Mouse (Mus musculus) left cerebral cortex, postnatal 36 days (tissue): ENCODE measurements around the gene 2210016L21Rik. TPM values are rescaled to one million over a fixed set of nuclear protein-coding genes. Genes with fewer than 3 reads are reported as not detected.
"Not testable (repeated sequence)": the region's sequence is repeated elsewhere in the genome, so short reads cannot be mapped to it uniquely, and the experiment has no call there.

Source experiments
- DNase-seq, 2 experiments: peaks; one replicate each; pipeline ENCODE4 v3.0.0; 2021 to 2022; ENCODE audit warnings: low spot score in 2 of 2, mixed read lengths in 1 of 2
- intact Hi-C: fragments of 180-260 bp; cut with DNase I; formaldehyde crosslinking; loops from one replicate; pipeline ENCODE4 v1.15.1; 2025
- total RNA-seq, 2 experiments: library from RNA; stranded (reverse); gene quantifications; 2 replicates each; pipeline ENCODE4 v1.2.3; 2021

The 2210016L21Rik gene
- total RNA-seq: 100 to 1,000 TPM; 203 to 243 TPM

GRCm38 (mm10) chr5:114942074-114942765 is at the start of gene 2210016L21Rik:
Gene 2210016L21Rik (plus strand): TSS chr5:114942158.
- DNase-seq: peak; percentile 86 to 88
- intact Hi-C loops: loop anchor here (5.0 kb wide), 1 partner anchor 120 kb away; the partner anchor contains the start of gene 1500011B03Rik

DNA sequence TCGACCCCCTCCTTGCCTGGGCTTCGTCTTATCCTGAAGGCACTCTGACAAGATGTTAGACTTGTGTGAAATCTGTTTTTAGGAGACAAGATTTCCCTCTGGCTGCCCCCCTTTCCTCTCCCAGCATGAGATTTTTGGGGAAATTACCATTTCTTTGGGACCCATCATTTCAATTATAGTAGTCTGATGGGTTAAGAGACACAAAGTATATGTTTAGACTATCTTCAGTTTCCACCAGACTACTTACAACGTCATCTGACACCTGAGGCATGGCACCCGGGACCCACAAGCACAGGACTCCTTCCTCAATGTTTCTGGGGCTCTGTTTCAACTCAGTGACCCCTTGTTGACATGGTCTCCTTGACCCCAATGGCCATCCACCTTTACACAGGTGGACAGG is 46.4 kb upstream of the 2210016L21Rik start:
- intact Hi-C loops: no loop called here
- no peak for DNase-seq

DNA sequence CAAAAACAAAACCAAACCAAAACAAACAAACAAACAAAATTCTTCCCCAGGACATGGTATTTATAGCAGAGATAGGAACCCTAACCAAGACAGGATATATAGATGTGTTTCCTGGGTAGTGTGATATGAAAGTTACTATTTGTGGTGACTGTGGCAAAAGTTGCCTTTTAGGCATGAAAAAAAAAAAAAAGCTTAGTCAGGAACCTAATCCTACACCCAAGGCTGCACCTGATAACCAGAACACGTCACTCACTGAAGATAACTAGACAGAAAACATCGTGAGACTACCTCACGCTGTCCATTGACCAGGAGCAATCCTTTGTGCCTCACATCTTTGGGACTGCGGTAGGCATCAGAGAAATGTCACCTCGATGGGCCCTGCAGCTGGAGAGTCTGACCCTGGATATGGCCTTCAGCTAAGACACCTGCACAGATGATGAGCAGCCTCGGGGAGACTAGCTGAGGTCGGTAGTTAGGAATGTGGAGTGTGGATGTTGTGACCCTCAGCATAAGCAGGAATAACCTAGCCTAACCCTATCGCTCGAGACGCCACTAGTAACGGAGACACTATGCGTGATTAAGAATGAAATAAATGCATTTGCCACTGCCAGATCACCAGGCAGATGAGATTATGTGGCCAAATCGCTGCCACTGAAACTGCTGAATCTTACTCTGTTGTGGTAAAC is 45.1 kb upstream of the 2210016L21Rik start, which contains the start of gene Oasl2:
TSS of gene Oasl2 (plus strand) at position 249 of the 686 bp plus-strand sequence.
- DNase-seq: no peak
- intact Hi-C loops: no loop called here

DNA sequence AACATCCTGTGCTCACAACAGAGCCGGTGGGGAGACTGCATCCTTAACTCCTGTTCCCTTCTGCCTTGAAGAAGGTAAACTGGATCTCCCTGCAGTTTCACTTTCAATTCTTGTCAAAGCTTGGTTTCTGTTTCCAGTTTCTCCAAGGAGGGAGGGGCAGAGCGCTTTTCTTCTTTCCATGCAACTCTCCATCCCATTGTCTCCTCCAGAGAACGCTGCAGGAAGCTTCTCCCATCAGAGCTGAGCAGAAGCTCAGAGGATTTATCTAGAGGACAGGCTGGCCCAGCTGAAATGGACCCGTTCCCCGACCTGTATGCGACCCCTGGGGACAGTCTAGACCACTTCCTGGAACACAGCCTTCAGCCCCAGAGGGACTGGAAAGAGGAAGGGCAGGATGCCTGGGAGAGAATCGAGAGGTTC is 44.6 kb upstream of the 2210016L21Rik start:
- no peak for DNase-seq
- intact Hi-C loops: no loop called here

GRCm38 (mm10) chr5:114898857-114899256 is 43.1 kb upstream of the 2210016L21Rik start:
- intact Hi-C loops: no loop called here
- no peak for DNase-seq

GRCm38 (mm10) chr5:114902413-114902812 is 39.5 kb upstream of the 2210016L21Rik start:
- no peak for DNase-seq
- intact Hi-C loops: no loop called here

DNA sequence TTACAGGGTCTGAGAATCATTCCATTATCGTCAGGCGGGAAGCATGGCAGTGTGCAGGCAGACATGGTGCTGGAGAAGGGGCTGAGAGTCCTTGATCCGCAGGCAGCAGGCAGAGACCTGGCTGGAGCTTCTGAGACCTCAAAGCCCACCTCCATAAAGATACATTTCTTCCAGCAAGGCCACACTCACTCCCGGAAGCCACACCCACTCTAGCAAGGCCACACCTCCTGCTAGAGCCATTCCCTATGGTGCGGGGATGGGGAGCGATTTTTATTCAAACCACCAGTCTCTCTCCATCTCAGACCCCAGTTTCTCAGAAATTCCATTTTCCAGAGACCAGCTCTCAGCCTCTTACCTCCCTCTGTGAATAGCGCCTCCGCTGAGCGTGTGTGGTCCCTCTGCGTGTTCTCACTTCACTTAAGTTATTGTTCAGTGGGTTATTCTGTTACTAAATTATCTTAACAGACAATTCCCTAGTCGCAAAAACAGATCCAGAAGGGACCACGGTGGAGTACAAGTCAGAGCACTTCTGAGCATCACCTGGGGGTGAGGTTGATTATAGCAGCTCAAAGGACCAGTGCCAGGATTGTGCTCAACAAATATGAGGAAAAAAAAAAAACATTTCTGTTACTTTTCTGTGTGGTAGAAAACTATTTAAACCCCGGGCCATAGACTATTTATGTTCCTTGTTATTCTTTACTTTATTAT is 33.2 kb upstream of the 2210016L21Rik start:
- no peak for DNase-seq
- intact Hi-C loops: no loop called here

GRCm38 (mm10) chr5:114913686-114914085 is 28.3 kb upstream of the 2210016L21Rik start:
- DNase-seq: no peak
- intact Hi-C loops: no loop called here

DNA sequence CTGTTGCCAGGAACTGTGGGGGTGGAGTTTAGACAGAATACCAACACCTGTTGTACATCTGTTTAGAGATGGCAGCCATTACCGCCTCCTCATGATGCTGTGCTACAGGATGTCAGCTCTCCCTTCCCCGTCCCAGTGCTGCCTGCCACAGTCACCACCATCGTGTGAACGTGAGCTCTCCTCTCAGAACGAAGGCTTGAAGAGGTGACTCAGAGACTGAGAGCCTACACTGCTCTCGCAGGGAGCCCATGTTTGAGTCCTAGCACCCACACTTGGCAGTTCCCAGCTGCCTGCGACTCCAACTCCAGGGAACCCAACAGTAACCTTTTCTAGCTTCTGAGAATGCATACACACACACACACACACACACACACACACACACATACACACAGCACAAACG is 27.1 kb upstream of the 2210016L21Rik start:
- peak; percentile 28 for DNase-seq
- intact Hi-C loops: no loop called here

- no peak for DNase-seq
- intact Hi-C loops: no loop called here
Observed at GRCm38 (mm10) chr5:114915854-114916253, 26.1 kb upstream of the 2210016L21Rik start.

- DNase-seq: no peak
- intact Hi-C loops: no loop called here
Observed at GRCm38 (mm10) chr5:114916777-114917176, 25.2 kb upstream of the 2210016L21Rik start.

- intact Hi-C loops, DNase-seq: not testable (repeated sequence)
Observed at GRCm38 (mm10) chr5:114917357-114917756, 24.6 kb upstream of the 2210016L21Rik start.

GRCm38 (mm10) chr5:114921551-114922365 is 20.2 kb upstream of the 2210016L21Rik start:
- no peak for DNase-seq
- intact Hi-C loops: no loop called here

- intact Hi-C loops: no loop called here
- no peak for DNase-seq
Observed at GRCm38 (mm10) chr5:114922366-114922731, 19.6 kb upstream of the 2210016L21Rik start.

GRCm38 (mm10) chr5:114922998-114923473 is 18.9 kb upstream of the 2210016L21Rik start, which contains the start of gene Oasl1:
Gene Oasl1 (plus strand): TSS chr5:114923240.
- intact Hi-C loops: no loop called here
- no peak for DNase-seq

- no peak for DNase-seq
- intact Hi-C loops: no loop called here
Observed at GRCm38 (mm10) chr5:114926153-114926684, 15.7 kb upstream of the 2210016L21Rik start.

DNA sequence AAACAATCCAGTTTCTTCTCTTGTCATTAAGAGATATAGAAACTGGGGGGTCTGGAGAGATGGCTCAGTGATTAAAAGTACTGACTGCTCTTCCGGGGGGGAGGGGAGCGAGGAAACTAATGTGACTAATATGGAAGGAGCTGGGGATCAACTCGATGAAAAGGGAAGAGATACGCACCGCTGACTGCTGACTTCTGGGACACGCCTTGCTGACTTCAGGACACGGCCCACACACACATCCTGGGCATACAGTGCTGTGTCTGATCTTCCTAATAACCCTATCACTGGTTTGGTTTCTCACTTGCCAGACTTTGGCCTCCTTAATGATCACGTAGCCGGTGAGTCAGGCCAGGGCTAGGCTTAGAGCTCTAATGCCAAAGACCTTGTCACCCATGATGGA is 15.2 kb upstream of the 2210016L21Rik start:
- intact Hi-C loops: no loop called here

DNA sequence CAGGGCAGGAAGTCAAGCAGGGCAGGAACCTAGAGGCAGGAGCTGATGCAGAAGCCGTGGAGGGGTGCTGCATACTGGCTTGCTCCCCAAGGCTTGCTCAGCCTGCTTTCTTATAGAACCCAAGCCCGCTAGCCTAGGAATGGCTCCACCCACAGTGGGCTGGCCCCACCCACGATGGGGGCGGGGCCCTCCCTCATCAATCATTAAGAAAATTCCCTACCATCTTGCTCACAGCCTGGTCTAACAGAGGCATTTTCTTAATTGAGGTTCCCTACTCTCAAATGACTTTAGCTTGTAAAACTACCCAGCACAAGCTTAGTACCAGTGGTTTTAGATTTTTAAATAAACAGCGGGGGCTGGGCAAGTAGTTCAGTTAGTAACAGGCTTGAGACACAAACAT is 10.3 kb upstream of the 2210016L21Rik start:
- intact Hi-C loops: no loop called here
- DNase-seq: no peak

More for the DNA sequence above, 15.2 kb upstream of the 2210016L21Rik start:
- DNase-seq: no peak

- intact Hi-C loops: no loop called here
- DNase-seq: no peak
Observed at GRCm38 (mm10) chr5:114933206-114933605, 8.8 kb upstream of the 2210016L21Rik start.
